Mouse (Mus musculus): ENCODE data around the gene Nxn.

DNA sequence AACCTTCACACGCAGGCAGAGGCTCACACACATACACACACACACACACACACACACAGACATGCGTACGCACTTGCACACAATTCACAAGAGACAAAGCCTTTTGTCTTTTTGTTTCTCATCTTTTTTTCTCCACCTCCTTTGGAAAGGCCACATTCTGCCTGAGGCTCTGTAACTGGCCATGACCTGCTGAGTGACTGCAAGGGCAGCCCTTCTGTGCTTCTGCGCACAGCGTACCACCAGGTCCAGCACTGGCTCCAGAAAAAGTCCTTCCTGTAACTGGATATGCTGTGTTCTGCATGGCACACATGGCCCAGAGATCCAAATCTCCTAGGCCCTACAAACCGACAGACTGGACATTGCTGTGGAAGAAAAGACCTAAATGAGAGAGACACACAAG lies 38.7 kb downstream of the Nxn start:
- TF ChIP-seq CTCF (IDR thresholded peaks at IDR 0.05; ENCODE audit: borderline replicate concordance, insufficient read depth, low read length) (no peak), POLR2A (IDR thresholded peaks at IDR 0.05; ENCODE audit: low read depth, low read length) (no peak)

All from embryonic fibroblast, embryonic 13.5 days (primary cell).